Mouse (Mus musculus) left cerebral cortex, adult 8-10 months (tissue): ENCODE measurements around the gene Pcsk6. TPM values are rescaled to one million over a fixed set of nuclear protein-coding genes. Genes with fewer than 3 reads are reported as not detected.

Experiments used
- DNase-seq, 2 experiments: peaks; one replicate each; pipeline ENCODE4 v3.0.0; 2022; ENCODE audit warnings: low spot score in 2 of 2
- total RNA-seq, 4 experiments: library from RNA; stranded (reverse); gene quantifications; 2 replicates each; pipeline ENCODE4 v1.2.4; 2022

Gene Pcsk6
- total RNA-seq, 4 experiments from 2014 or later = 12.7 to 16.1 (median 15.1) TPM

DNA sequence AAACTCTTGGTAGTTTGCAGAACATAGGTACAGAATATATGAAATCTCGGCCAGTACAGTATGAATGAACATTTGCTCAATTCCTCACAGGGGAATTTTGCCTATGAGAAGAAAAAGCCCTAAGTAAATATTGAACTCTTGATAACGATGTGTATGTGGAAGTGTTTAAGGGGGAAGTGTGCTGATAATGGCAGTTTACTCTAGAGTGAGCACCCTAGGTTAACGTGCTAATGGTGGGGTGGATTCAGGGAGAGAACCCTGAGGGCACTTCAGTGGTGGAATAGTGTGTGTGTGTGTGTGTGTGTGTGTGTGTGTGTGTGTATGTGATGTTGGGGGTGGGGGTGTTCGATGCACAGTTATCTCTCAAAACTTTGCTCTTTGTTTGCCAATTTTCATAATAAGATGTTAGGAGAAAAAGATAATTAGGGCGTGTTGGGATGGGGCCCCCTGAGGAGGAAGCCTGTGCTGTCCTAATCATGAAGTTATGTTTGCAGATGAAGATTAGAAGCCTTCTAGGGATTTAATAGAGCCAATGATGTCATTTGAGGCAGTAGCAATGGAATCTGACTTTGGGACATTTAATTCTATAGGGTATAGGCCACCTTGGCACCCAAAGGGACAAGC lies 19.2 kb downstream of the Pcsk6 start:
- DNase-seq = no peak

- no peak for DNase-seq
Measured at GRCm38 (mm10) chr7:65881290-65881688, 19.8 kb downstream of the Pcsk6 start.

DNA sequence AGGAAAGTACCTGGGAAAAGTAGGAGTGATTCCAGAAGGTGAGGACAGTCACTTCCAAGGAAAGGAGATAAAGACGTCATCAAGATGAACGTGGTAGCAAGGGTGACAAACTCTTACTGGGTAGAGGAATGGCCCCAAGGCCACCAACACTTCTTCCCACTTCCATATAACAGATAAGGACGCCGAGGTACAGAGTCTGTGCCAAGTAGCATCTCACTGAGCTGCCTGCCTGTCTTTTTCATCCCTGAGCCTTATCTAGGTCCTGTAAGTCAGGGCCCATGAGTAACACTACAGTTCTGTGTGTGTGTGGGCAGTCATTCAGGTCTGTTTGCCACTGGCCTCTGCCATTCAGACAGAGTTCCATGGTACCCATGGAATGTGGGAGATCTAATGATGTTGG lies 23.4 kb downstream of the Pcsk6 start:
- DNase-seq = no peak

- no peak for DNase-seq
Measured at GRCm38 (mm10) chr7:65885819-65886218, 24.3 kb downstream of the Pcsk6 start.

DNA sequence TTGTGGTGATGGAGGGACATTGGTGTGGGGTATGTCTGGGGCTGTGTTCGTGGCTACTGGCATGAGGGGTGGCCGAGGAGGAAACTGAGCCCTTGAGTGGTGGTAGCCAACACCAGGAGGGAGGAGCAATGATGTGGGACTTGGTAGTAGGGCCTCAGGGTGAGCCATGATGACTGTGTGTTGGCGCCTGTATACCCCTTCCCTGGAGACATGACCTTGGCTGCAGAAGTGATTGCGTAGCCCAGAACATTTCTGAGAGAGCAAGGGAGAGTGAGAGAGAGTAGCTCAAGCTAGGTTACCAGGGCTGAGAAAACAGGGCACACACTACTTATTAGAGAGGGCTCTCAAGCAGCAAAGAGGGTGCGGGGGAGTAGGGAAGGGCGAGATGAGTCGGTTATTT lies 30.3 kb downstream of the Pcsk6 start:
- DNase-seq = no peak

DNA sequence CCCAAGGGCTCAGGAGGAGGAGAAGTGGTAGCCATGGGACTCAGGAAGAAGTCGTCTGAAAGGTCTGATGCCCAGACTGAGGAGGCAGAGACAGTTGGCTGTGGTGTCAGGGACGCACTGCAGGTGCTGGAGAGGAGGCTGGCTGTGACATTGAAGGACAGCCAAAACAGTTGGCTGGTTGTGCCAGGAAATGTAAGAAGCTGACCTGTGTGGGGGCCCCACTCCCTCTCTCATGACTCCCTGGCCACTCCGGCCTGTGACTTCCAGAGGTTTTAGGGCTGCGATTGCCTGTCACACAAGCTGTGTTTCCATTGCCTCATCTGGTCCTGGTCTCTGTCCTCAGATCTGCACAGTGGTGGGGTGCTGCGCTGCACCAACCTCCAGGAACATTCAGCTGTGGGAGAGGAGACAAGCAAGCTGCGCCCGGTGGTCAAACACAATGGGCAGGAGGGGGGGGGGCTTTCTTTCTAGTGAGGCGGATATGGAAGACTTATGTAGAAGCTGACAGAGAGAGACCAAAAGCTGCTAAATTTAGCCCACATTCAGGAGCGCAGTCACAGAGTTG lies 30.8 kb downstream of the Pcsk6 start:
- DNase-seq = no peak

DNA sequence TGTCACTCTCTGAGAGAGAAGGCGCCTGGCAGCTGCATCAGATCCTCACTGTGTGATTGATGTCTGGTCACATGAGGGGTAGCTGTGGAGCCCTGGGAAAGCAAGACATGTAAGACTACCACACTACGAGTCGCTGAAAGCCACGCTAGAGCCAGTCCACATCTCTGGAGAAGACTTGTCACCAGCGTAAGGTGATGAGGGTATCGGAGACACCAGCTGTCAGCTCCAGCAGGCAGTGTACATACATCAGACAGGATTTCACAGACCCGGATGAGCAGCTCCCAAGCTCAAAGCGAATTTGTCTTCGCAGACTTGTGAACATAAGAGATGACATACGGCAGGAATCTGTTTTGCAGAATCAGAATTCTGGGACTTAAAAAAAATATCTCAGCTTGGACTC lies 32.0 kb downstream of the Pcsk6 start:
- DNase-seq = peak in 1 of 2 experiments; percentile 24

DNA sequence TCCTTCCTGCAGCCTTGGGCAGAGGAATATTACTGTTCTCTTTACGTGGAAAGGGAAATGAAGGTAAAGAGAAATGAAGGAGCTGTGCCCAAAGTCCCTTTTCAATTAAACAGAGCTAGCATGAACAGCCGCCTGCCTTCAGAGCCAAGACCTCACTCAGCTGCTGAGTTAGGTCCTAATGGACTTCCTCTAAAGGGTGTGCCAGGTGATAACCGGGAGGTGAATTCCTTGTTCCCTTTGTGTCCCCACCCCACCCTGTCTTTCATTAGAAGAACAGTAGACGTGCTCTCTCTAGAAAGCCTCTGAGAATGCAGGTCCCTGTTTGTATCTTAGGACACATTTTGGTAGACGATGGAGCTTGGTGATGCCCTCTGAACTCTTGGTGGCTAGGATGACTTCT lies 33.7 kb downstream of the Pcsk6 start:
- no peak for DNase-seq

DNA sequence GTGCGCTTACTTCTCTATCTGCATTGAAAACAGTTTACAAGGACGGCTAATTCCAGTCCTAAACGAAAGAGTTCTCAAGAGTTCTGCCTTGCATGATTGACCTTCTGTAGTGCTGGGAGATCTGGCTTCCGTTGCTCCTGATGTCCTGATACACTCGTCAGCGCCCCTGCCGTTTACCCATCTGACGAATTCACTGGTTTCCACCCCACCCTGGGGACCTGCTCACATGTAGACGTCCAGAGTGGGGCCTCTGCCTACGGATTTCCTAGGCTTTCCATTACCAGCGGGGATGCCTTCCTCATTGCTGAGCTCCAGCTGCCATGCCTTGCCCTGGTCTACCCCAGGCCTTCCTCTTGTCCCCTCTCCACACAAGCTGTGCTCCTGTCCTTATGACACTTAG lies 39.7 kb downstream of the Pcsk6 start:
- DNase-seq = no peak

DNA sequence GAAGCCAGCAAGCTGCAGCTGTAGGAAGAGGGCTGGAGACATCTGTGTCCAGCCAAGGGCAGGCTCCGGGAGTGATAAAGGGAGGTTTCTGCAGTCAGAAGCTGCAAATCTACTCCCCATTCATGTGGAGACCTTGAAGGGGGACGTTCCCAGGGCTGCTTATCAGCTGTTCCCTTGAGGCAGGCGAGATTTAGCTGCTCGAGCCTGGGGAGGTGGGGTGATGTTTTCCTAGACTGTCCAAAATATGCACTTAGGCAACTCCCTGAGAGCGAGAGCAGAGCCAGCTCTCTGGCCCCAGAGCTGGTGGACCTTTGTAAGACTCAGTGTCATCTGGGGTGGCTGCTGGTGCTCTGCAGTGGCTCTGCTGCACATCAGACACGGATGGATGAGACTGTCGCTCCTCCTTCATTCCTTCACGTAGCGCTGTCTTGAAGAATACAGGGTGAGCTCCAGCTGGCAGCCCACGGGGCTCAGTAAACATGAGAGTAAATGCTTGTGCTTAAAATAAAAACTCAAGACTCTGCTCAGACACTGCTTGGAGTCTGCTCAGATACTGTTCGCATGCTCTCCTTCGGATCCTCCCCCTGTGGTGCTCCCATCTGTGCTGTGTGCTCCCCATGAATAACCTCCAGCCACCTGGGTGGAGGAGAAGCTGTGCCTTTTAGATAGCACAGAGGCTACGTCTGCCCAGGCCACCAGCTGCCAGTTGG lies 41.1 kb downstream of the Pcsk6 start:
- peak; percentile 10 to 34 for DNase-seq

DNA sequence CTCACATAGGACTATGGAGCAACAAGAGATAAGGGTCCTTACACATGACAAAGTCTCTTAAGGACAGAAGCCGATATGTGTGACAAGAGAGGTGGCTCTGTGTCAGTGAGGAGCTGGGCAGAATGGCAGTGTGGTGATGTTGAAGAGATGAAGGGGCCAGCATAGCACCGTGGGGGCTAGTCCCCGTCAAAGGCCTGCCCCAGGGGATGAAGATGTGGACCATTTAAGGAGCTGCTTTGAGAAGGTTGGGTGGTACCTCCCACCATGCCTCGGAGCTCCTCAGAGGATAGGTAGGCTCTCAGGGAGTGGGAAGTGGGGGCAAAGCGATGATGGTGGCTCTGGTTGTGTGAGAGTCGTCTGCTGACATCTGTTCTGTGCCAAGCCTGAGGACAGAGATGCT lies 41.9 kb downstream of the Pcsk6 start:
- no peak for DNase-seq

DNA sequence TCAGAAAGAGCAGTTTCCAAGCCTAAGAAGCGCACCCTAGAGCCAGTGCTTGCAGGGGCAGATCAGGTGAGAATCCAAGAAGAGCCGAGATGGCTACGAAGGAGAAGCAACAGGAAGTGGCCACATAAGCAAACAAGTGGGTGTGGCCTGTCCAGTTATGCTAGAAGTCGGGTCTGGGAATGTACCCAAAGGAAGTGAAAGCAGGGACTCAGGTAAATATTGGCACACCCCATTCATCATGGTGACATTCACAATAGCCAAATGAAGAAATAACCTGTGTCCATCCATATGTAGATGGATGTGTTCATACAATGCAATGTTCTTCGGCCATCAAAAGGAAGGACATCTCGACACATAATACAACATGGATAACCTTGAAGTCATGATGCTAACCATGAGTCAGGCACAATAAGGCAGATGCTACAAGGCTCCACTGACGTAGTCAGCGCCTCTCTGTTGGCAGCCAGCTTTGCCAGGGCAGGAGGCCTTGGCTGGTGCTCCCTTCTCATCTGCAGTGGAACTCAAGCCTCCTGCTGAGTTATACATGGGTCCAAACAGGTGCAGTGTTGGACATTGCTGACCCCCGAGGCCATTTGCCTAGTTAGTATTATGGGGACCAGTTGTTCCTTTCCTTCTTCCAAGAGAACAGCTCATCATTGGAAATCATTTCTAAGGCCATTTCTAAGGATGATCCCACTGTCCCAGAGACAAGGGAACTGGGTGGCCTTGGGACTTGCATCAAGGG lies 45.2 kb downstream of the Pcsk6 start:
- DNase-seq = no peak

- DNase-seq = no peak
Measured at GRCm38 (mm10) chr7:65909343-65910127, 48.0 kb downstream of the Pcsk6 start.

GRCm38 (mm10) chr7:65913088-65913610 lies 51.6 kb downstream of the Pcsk6 start:
- no peak for DNase-seq

GRCm38 (mm10) chr7:65914761-65915301 lies 53.3 kb downstream of the Pcsk6 start:
- DNase-seq = no peak

- no peak for DNase-seq
Measured at GRCm38 (mm10) chr7:65915821-65916220, 54.3 kb downstream of the Pcsk6 start.

DNA sequence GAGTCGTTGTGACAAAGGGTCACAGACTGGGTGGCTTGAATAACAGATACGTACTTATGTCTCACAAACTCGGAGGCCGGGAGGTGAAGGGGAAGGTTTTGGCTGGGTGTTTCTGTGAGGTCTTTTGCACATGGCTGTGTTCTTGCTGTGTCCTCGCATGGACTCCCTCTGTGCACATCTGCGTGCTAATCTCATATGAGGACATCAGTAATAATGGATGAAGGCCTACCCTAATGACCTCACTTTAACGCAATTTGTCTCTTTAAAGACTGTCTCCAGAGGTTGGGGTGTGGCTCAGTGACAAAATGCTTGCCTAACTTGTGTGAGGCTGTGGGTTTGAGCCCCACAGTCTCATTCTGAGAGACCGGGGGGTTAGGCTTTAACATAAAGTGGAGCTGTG lies 55.0 kb downstream of the Pcsk6 start:
- DNase-seq = no peak

DNA sequence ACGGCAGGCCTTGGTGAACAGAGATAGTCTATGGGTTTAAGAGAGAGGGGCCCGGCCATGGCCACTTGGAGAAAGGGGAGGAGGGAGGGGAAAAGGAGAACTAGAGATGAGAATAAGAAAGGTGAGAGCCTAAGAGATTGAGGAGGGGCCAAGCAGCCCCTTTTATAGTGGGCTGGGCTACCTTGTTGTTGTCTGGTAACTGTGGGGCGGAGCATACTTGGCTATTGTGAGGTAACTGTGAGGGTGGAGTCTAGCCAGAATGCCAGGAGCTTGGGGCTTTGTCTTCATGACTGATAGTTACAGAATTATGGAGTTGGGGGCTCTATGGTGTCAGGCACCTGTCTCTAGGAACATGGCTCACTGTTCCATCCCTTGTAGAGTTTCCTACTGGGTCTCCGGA lies 56.9 kb downstream of the Pcsk6 start:
- no peak for DNase-seq

- DNase-seq = no peak
Measured at GRCm38 (mm10) chr7:65929398-65929797, 67.9 kb downstream of the Pcsk6 start.

GRCm38 (mm10) chr7:65930478-65930877 lies 68.9 kb downstream of the Pcsk6 start:
- DNase-seq = no peak
